Mouse (Mus musculus) layer of hippocampus, postnatal 14 days (tissue): ENCODE results near the gene Sap18b. TPM values are rescaled to one million over a fixed set of nuclear protein-coding genes. Genes with fewer than 3 reads are reported as not detected.

Source experiments
- DNase-seq, 2 experiments: peaks; one replicate each; pipeline ENCODE4 v3.0.0; 2021 to 2022; ENCODE audit warnings: low spot score in 2 of 2, mixed read lengths in 1 of 2
- total RNA-seq, 2 experiments: library from RNA; stranded (reverse); gene quantifications; 2 replicates each; pipeline ENCODE4 v1.2.3; 2021

Gene Sap18b
- total RNA-seq, 2 experiments from 2014 or later = 131 to 161 TPM

DNA sequence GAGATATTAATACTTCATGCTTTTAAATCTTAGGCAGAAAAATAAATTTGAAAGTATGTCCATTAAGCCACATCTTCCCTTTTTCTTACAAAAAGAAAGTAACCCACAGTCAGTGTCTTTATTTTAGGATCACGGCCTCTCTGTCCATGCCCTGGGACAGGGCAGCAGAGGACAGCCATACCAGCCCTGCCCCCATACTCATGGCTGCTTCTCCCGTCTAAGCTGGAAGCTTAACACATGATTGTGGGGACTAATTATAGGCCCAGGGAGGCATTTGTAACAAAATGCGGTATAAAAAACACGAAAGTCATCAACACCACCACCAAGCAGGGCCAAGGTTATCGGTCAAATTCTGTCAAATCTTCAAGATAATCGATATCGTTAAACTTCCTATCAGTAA is 50.1 kb downstream of the Sap18b start:
- no peak for DNase-seq

Other genes starting within 250 kb of the Sap18b start
- under 1 TPM in 1 of 2 experiments, not detected in 1; 0.33 TPM for gene Prss54, start 249.0 kb upstream of the Sap18b start, total RNA-seq
- gene Gins3, start 191.9 kb upstream of the Sap18b start, total RNA-seq = 1 to 10 TPM; 2.7 TPM
- gene Ndrg4, start 148.4 kb upstream of the Sap18b start, total RNA-seq = 1,000 to 10,000 TPM; 1,455 to 1,520 TPM
- gene Setd6, start 109.5 kb upstream of the Sap18b start, total RNA-seq = 10 to 100 TPM; 16.2 to 20.0 TPM
- gene Cnot1, start 17.9 kb upstream of the Sap18b start, total RNA-seq = 100 to 1,000 TPM; 135 to 142 TPM
- 10 to 100 TPM; 29.7 to 31.6 TPM for gene Slc38a7, start 28.2 kb downstream of the Sap18b start, total RNA-seq
- gene Got2, start 63.2 kb downstream of the Sap18b start, total RNA-seq = 100 to 1,000 TPM; 237 to 247 TPM